Mouse (Mus musculus): Measurements from ENCODE around the gene Kcnk3.

- no peak for TF ChIP-seq CTCF (IDR thresholded peaks at IDR 0.05; ENCODE audit: low read depth)
- TF ChIP-seq EP300 (IDR thresholded peaks at IDR 0.05; ENCODE audit: low read depth) = no peak
Measured at GRCm38 (mm10) chr5:30618376-30619003, 30.5 kb downstream of the Kcnk3 start.
